13 mouse cellular contexts compared by ENCODE assay signal in genomic region chr6:135183961-135184360, GRCm38 (mm10). TPM values are rescaled to one million over a fixed set of nuclear protein-coding genes. Genes with fewer than 3 reads are reported as not detected.
DNase-seq lines count a peak whose midpoint lies in the region; ATAC-seq and TF ChIP-seq lines count a peak whose summit lies in the region.
"Had no signal": no experiment of that assay in that cellular context is flagged by ENCODE, and none has a peak within 500 bp of the region (broad histone marks: within the 10 kb centered on the region; RNA-seq: fewer than 3 reads in every experiment).

No protein-coding gene starts in this region.

- H3K36me3 ChIP-seq in kidney, adult 2 months (ENCODE audit: control insufficient read depth, insufficient read depth, low read length) = no peaks in the 10 kb centered on the region
- no peaks in the 10 kb centered on the region for H3K36me3 ChIP-seq in kidney, embryonic 14.5 days (ENCODE audit: control insufficient read depth, insufficient read depth, low read length)
- H3K36me3 ChIP-seq in lung, postnatal 0 days (ENCODE audit: insufficient read depth, low read length) = no peaks in the 10 kb centered on the region
- no peaks in the 10 kb centered on the region for H3K36me3 ChIP-seq in neural tube, embryonic 15.5 days
- H3K36me3 ChIP-seq: limb, embryonic 10.5 days had no signal

- H3K4me2 ChIP-seq in kidney, embryonic 14.5 days (replicated peaks; ENCODE audit: low read depth, low read length) = no peak overlapping the region
- H3K4me2 ChIP-seq in lung, postnatal 0 days (replicated peaks; ENCODE audit: low read depth, low read length) = no peak overlapping the region
- H3K4me2 ChIP-seq in neural tube, embryonic 15.5 days = no peak overlapping the region

- H3K4me1 ChIP-seq in kidney, adult 2 months (ENCODE audit: control insufficient read depth, insufficient read depth, low read length) = no peaks in the 10 kb centered on the region
- H3K4me1 ChIP-seq in kidney, embryonic 14.5 days (ENCODE audit: control insufficient read depth, insufficient read depth, low read length) = no peaks in the 10 kb centered on the region
- no peaks in the 10 kb centered on the region for H3K4me1 ChIP-seq in lung, postnatal 0 days (ENCODE audit: insufficient read depth, low read depth, low read length)
- H3K4me1 ChIP-seq in neural tube, embryonic 15.5 days = no peaks in the 10 kb centered on the region

- DNase-seq in kidney, adult 2 months = peak; percentile 56
- peak; percentile 57 for DNase-seq in 416B (ENCODE audit: low read depth)
- DNase-seq in lung, postnatal 0 days (ENCODE audit: low spot score) = peak; percentile 55
- DNase-seq in thymus, postnatal 0 days (ENCODE audit: low spot score) = no peak
- DNase-seq in urinary bladder, adult 18-20 months (ENCODE audit: low spot score in 2 of 2) = no peak
- DNase-seq: cerebellum, postnatal 14 days; heart, postnatal 10 days; retina, postnatal 1 day; thymus, postnatal 4 days had no signal

- H3K4me3 ChIP-seq in kidney, adult 2 months (ENCODE audit: insufficient read depth, low read depth, low read length) = no peak overlapping the region
- no peak overlapping the region for H3K4me3 ChIP-seq in kidney, embryonic 14.5 days (ENCODE audit: low read length)
- no peak overlapping the region for H3K4me3 ChIP-seq in lung, postnatal 0 days (ENCODE audit: low read depth, low read length)
- no peak overlapping the region for H3K4me3 ChIP-seq in neural tube, embryonic 15.5 days (replicated peaks)
- H3K4me3 ChIP-seq: limb, embryonic 10.5 days had no signal

- H3K9ac ChIP-seq in kidney, embryonic 14.5 days (ENCODE audit: low read depth, low read length) = no peak overlapping the region
- H3K9ac ChIP-seq in lung, postnatal 0 days (replicated peaks; ENCODE audit: low read depth) = no peak overlapping the region
- no peak overlapping the region for H3K9ac ChIP-seq in neural tube, embryonic 15.5 days (replicated peaks)

- TF ChIP-seq POLR2A in kidney, adult 2 months (IDR thresholded peaks at IDR 0.05; ENCODE audit: low read depth, low read length) = no peak

- no peak for ATAC-seq in kidney, embryonic 14.5 days (ENCODE audit: low FRiP score, low TSS enrichment)
- ATAC-seq in common myeloid progenitor, adult 5-6 weeks (replicated peaks; ENCODE audit: low read depth, poor library complexity, severe bottlenecking) = peak; percentile 71
- no peak for ATAC-seq in lung, postnatal 0 days
- ATAC-seq in neural tube, embryonic 15.5 days (ENCODE audit: low FRiP score) = no peak

- H3K9me3 ChIP-seq in kidney, embryonic 14.5 days (ENCODE audit: control insufficient read depth, low read length) = no peaks in the 10 kb centered on the region
- H3K9me3 ChIP-seq in lung, postnatal 0 days (ENCODE audit: low read length) = no peaks in the 10 kb centered on the region
- no peaks in the 10 kb centered on the region for H3K9me3 ChIP-seq in neural tube, embryonic 15.5 days (replicated peaks)
- H3K9me3 ChIP-seq: limb, embryonic 10.5 days had no signal

- TF ChIP-seq CTCF in kidney, adult 2 months (conservative IDR thresholded peaks at IDR 0.05; ENCODE audit: insufficient read depth, insufficient read length, low read depth, low read length) = peak; percentile 65
- peak; percentile 48 for TF ChIP-seq CTCF in lung, postnatal 0 days (IDR thresholded peaks at IDR 0.05)

- H3K27me3 ChIP-seq in kidney, adult 2 months (replicated peaks; ENCODE audit: control insufficient read depth, insufficient read depth, low read length) = 0 out of 2 replicates have a peak, but pooled peaks cover 1% of the 10 kb centered on the region
- no peaks in the 10 kb centered on the region; the same call in 1 of the 2 replicates for H3K27me3 ChIP-seq in kidney, embryonic 14.5 days (ENCODE audit: control insufficient read depth, insufficient read depth, low read length)
- H3K27me3 ChIP-seq in lung, postnatal 0 days (replicated peaks; ENCODE audit: insufficient read depth, low read length) = 0 out of 2 replicates have a peak, but pooled peaks cover 3% of the 10 kb centered on the region
- H3K27me3 ChIP-seq in neural tube, embryonic 15.5 days (replicated peaks) = no peaks in the 10 kb centered on the region

- no peak for TF ChIP-seq EP300 in lung, postnatal 0 days (IDR thresholded peaks at IDR 0.05)

- 12% methylated on average over 8 of the region's 8 CpGs for WGBS in kidney, adult 2 months
- WGBS in kidney, embryonic 14.5 days = 18% methylated on average over 8 of the region's 8 CpGs
- 23% methylated on average over 8 of the region's 8 CpGs for WGBS in lung, postnatal 0 days
- 48% methylated on average over 8 of the region's 8 CpGs for WGBS in neural tube, embryonic 15.5 days

- H3K27ac ChIP-seq in kidney, adult 2 months (ENCODE audit: insufficient read depth, low read depth, low read length) = no peak overlapping the region
- H3K27ac ChIP-seq in kidney, embryonic 14.5 days (ENCODE audit: low read depth, low read length) = no peak overlapping the region
- H3K27ac ChIP-seq in lung, postnatal 0 days (ENCODE audit: low read length) = no peak overlapping the region
- no peak overlapping the region for H3K27ac ChIP-seq in neural tube, embryonic 15.5 days (replicated peaks)
- H3K27ac ChIP-seq: limb, embryonic 10.5 days had no signal

RNA-seq across cellular contexts. Expression of gene Fam234b, which starts 13.8 kb away (rescaled TPM):
- 14.2 and 15.6 TPM in 2 replicates for polyA plus RNA-seq in kidney, adult 2 months (2012; rRNA removed)
- polyA plus RNA-seq in kidney, embryonic 14.5 days (2014; fragmentation: Nextera tagmentation; extraction: Ambion mirVana) = 29.8 and 34.2 TPM in 2 replicates
- 15.9 and 26.0 TPM in 2 replicates for total RNA-seq in common myeloid progenitor, adult 5-6 weeks (2017)
- polyA plus RNA-seq in lung, postnatal 0 days (2015; fragmentation: Nextera tagmentation; extraction: Ambion mirVana) = 5.7 and 6.1 TPM in 2 replicates
- polyA plus RNA-seq in thymus, postnatal 0 days (2015; fragmentation: Nextera tagmentation; extraction: Ambion mirVana) = 34.0 and 35.4 TPM in 2 replicates
- polyA plus RNA-seq in neural tube, embryonic 15.5 days (2015; fragmentation: Nextera tagmentation; extraction: Ambion mirVana) = 99.6 and 105 TPM in 2 replicates

RNA-seq across cellular contexts. Expression of gene Hebp1, which starts 13.9 kb away (rescaled TPM):
- 71.1 and 82.9 TPM in 2 replicates for polyA plus RNA-seq in kidney, adult 2 months (2012; rRNA removed)
- polyA plus RNA-seq in kidney, embryonic 14.5 days (2014; fragmentation: Nextera tagmentation; extraction: Ambion mirVana) = 9.2 and 36.9 TPM in 2 replicates
- total RNA-seq in common myeloid progenitor, adult 5-6 weeks (2017) = 28.5 and 30.1 TPM in 2 replicates
- 16.3 and 16.5 TPM in 2 replicates for polyA plus RNA-seq in lung, postnatal 0 days (2015; fragmentation: Nextera tagmentation; extraction: Ambion mirVana)
- 22.8 and 25.0 TPM in 2 replicates for polyA plus RNA-seq in thymus, postnatal 0 days (2015; fragmentation: Nextera tagmentation; extraction: Ambion mirVana)
- 6.2 and 10.8 TPM in 2 replicates for polyA plus RNA-seq in neural tube, embryonic 15.5 days (2015; fragmentation: Nextera tagmentation; extraction: Ambion mirVana)

Comparison
In these comparisons a context has a peak if more than half of its experiments do, and no peak if none do; other contexts are left out.
1. DNase-seq: peak in kidney, adult 2 months (single experiment), 416B (single experiment) and lung, postnatal 0 days (single experiment); none in thymus, postnatal 0 days (single experiment) and urinary bladder, adult 18-20 months (0 of 2).